Mouse (Mus musculus) forebrain, embryonic 16.5 days (tissue): ENCODE data around the gene A930002H24Rik. TPM values are rescaled to one million over a fixed set of nuclear protein-coding genes. Genes with fewer than 3 reads are reported as not detected.

Source experiments
- ATAC-seq: fragments of 200-750 bp; cut with Nextera tagmentation; 2 replicates; pipeline ENCODE4 v1.8.0; 2017; ENCODE audit warnings: mild to moderate bottlenecking, moderate library complexity
- H3K27ac ChIP-seq: fragments of 300-500 bp; sonication (generic); 2 replicates; pipeline ENCODE4 v1.5.1; 2014; ENCODE audit warnings: low read length, control low read depth
- H3K27me3 ChIP-seq: fragments of 300-500 bp; sonication (generic); replicated peaks from 2 replicates; pipeline ENCODE4 v1.6.1; 2014; ENCODE audit warnings: low read length; ENCODE audit not compliant: control insufficient read depth, insufficient read depth
- H3K36me3 ChIP-seq: fragments of 300-500 bp; sonication (generic); 2 replicates; pipeline ENCODE4 v1.6.1; 2014; ENCODE audit not compliant: control insufficient read depth, insufficient read depth
- H3K4me1 ChIP-seq: fragments of 300-500 bp; sonication (generic); replicated peaks from 2 replicates; pipeline ENCODE4 v1.6.1; 2014; ENCODE audit warnings: low read length; ENCODE audit not compliant: control insufficient read depth, insufficient read depth
- H3K4me2 ChIP-seq: fragments of 300-500 bp; sonication (generic); 2 replicates; pipeline ENCODE4 v1.6.1; 2014; ENCODE audit warnings: mild to moderate bottlenecking, low read length, control low read depth
- H3K4me3 ChIP-seq: fragments of 300-500 bp; sonication (generic); replicated peaks from 2 replicates; pipeline ENCODE4 v1.5.1; 2014; ENCODE audit warnings: mild to moderate bottlenecking, low read length, control low read depth
- H3K9ac ChIP-seq: fragments of 300-500 bp; sonication (generic); replicated peaks from 2 replicates; pipeline ENCODE4 v1.6.1; 2014; ENCODE audit warnings: low read depth, low read length, control low read depth
- H3K9me3 ChIP-seq: fragments of 300-500 bp; sonication (generic); 2 replicates; pipeline ENCODE4 v1.6.1; 2016; ENCODE audit warnings: low read length; ENCODE audit not compliant: control insufficient read depth
- WGBS: fragments of 180-500 bp; shearing (Covaris S2); extraction: QIAGEN DNeasy Blood & Tissue Kit; methylation state at CpG from one replicate; pipeline ENCODE4 v1.1.7; 2014; 5-methylcytosine and 5-hydroxymethylcytosine counted together
- polyA plus RNA-seq: library from polyadenylated mRNA; unstranded; fragments of >200 nt; fragmentation: Nextera tagmentation; extraction: Ambion mirVana; gene quantifications from 2 replicates; pipeline ENCODE4 v1.2.1, GENCODE M21; 2015

A930002H24Rik gene
- polyA plus RNA-seq, 1 experiment from 2014 or later: 2.8 TPM

DNA sequence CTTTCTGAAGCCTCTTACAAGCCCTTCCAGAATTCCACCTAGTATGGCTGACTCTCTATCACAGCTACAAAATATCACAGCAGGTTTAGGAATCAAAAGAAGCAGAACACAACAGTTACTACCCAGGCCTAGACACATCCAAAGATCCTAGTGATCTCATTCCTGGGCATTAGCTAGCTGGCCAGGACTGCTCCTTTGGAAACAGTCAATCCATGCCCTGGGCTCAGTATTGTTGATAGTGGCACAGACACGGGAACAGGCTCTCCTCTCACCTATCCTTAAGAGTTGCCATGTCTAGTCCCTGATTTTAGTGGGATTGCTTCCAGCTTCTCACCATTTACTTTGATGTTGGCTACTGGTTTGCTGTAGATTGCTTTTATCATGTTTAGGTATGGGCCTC is 21.4 kb downstream of the A930002H24Rik start:
- no peak for ATAC-seq
- no peaks in the 10 kb centered on the region for H3K27me3 ChIP-seq
- 0 out of 2 replicates have a peak, but pooled peaks cover 3% of the 10 kb centered on the region for H3K4me1 ChIP-seq
- H3K27ac ChIP-seq: no peak overlapping the region
- no peak overlapping the region for H3K9ac ChIP-seq
- WGBS: 89% methylated on average over 1 of the region's 1 CpGs
- no peaks in the 10 kb centered on the region for H3K36me3 ChIP-seq
- H3K4me3 ChIP-seq: no peak overlapping the region
- no peak overlapping the region for H3K4me2 ChIP-seq
- H3K9me3 ChIP-seq: no peaks in the 10 kb centered on the region

DNA sequence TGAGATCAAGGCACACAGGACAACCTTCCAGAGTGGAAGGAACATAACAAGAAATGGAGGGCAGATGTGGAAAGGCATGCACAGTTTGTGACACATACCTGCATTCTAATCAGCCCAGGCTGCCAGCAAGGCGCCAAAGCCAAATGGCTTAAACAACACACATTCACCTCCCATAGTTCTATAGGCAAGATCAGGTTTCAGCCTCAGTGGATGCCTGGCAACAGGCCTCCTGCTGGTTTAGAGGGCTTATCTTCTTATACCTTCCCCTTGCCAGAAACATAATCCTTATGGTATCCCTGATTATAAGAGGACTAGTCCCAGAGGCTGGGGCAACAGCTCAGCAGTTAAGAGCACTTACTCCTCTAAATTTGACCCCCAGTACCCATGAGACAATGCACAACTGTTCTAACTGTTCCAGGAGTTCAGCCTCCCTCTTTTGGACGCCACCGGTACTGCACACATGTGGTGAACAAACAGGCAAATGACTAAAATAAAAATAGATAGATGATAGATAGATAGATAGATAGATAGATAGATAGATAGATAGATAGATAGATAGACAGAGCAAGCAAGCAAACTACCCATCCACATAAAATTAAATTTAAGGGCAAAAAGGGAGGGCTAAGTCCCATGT is 23.8 kb downstream of the A930002H24Rik start:
- peaks cover 8% of the 10 kb centered on the region for H3K4me1 ChIP-seq
- no peak overlapping the region for H3K4me3 ChIP-seq
- 88% methylated on average over 3 of the region's 3 CpGs for WGBS
- no peak overlapping the region for H3K27ac ChIP-seq
- H3K27me3 ChIP-seq: no peaks in the 10 kb centered on the region
- no peak overlapping the region for H3K9ac ChIP-seq
- no peaks in the 10 kb centered on the region for H3K9me3 ChIP-seq
- ATAC-seq: no peak
- H3K36me3 ChIP-seq: no peaks in the 10 kb centered on the region
- H3K4me2 ChIP-seq: no peak overlapping the region

DNA sequence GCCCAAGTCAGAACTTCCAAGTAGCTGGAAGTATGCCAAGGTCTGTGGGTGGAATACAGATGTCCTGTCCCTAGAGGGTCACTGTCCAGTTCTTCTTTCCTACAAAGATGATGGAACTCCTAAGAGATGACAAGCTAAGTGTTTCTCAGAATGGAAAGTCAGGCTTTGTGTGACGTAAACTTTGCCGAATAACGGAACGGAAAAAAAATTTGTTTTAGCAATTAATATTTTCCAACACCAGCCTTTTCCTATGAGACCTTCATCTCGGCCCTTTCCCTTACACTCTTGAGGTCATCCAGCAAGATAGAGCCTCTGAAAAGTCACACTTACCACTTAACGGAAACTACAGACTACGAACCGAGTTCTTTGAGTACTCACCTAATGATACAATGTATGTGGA is 25.4 kb downstream of the A930002H24Rik start:
- Histone ChIP-seq H3K27ac (no peak overlapping the region), H3K4me2 (no peak overlapping the region), H3K36me3 (no peaks in the 10 kb centered on the region), H3K9me3 (no peaks in the 10 kb centered on the region), H3K27me3 (no peaks in the 10 kb centered on the region), H3K4me1 (peaks cover 8% of the 10 kb centered on the region), H3K9ac (no peak overlapping the region), H3K4me3 (no peak overlapping the region)
- ATAC-seq: no peak
- 97% methylated on average over 8 of the region's 8 CpGs for WGBS

- Histone ChIP-seq H3K4me3 (no peak overlapping the region), H3K4me1 (peaks cover 8% of the 10 kb centered on the region), H3K4me2 (peak overlapping the region; percentile 21; the same call in 1 of the 2 replicates), H3K36me3 (no peaks in the 10 kb centered on the region), H3K27ac (peak overlapping the region; percentile 74), H3K9ac (no peak overlapping the region), H3K9me3 (no peaks in the 10 kb centered on the region), H3K27me3 (no peaks in the 10 kb centered on the region)
- WGBS: 47% methylated on average over 8 of the region's 8 CpGs
- peak; percentile 89 for ATAC-seq
Observed at GRCm38 (mm10) chr17:63836641-63837040, 26.9 kb downstream of the A930002H24Rik start.

GRCm38 (mm10) chr17:63836223-63836622 is 27.4 kb downstream of the A930002H24Rik start:
- H3K9me3 ChIP-seq: no peaks in the 10 kb centered on the region
- peaks cover 8% of the 10 kb centered on the region for H3K4me1 ChIP-seq
- H3K27ac ChIP-seq: 0 out of 2 replicates have a peak overlapping the region, but pooled peaks have one; percentile 13
- H3K9ac ChIP-seq: no peak overlapping the region
- H3K27me3 ChIP-seq: no peaks in the 10 kb centered on the region
- peak; percentile 53 for ATAC-seq
- H3K4me3 ChIP-seq: no peak overlapping the region
- H3K4me2 ChIP-seq: no peak overlapping the region
- H3K36me3 ChIP-seq: no peaks in the 10 kb centered on the region
- WGBS: 44% methylated on average over 2 of the region's 2 CpGs

DNA sequence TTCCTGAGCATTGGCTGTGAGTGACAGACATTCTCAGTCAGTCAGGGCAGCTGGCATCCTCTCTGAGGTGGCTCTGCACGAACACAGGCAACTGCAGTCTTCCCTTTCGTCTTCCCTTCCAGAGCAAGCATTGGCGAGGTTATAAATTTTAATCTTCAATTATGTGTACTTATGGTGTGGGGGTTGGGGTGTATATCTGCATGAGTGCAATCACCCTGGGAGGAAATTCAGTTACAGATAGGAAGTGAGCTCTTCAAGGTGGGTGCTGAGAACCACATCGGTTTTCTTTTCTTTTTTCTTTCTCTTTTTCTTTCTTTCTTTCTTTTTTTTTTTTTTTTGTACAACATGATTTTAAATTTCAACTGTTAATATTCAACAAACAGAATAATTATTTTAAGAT is 32.0 kb downstream of the A930002H24Rik start:
- 67% methylated on average over 4 of the region's 4 CpGs for WGBS
- Histone ChIP-seq H3K4me2 (no peak overlapping the region), H3K36me3 (no peaks in the 10 kb centered on the region), H3K9ac (no peak overlapping the region), H3K4me3 (no peak overlapping the region), H3K4me1 (peaks cover under 1% of the 10 kb centered on the region), H3K27me3 (no peaks in the 10 kb centered on the region), H3K27ac (no peak overlapping the region), H3K9me3 (no peaks in the 10 kb centered on the region)
- ATAC-seq: no peak

GRCm38 (mm10) chr17:63828561-63829332 is 34.8 kb downstream of the A930002H24Rik start:
- H3K27ac ChIP-seq: no peak overlapping the region
- WGBS: 67% methylated on average over 5 of the region's 5 CpGs
- no peak overlapping the region for H3K9ac ChIP-seq
- H3K4me1 ChIP-seq: no peaks in the 10 kb centered on the region
- H3K4me2 ChIP-seq: no peak overlapping the region
- no peaks in the 10 kb centered on the region for H3K27me3 ChIP-seq
- H3K9me3 ChIP-seq: no peaks in the 10 kb centered on the region
- H3K4me3 ChIP-seq: no peak overlapping the region
- no peak for ATAC-seq
- no peaks in the 10 kb centered on the region for H3K36me3 ChIP-seq

- Histone ChIP-seq H3K36me3 (no peaks in the 10 kb centered on the region), H3K9ac (no peak overlapping the region), H3K27me3 (no peaks in the 10 kb centered on the region), H3K27ac (no peak overlapping the region), H3K4me1 (no peaks in the 10 kb centered on the region), H3K4me2 (no peak overlapping the region), H3K4me3 (no peak overlapping the region), H3K9me3 (no peaks in the 10 kb centered on the region)
- ATAC-seq: no peak
- WGBS: 92% methylated on average over 7 of the region's 7 CpGs
Observed at GRCm38 (mm10) chr17:63826767-63827166, 36.8 kb downstream of the A930002H24Rik start.

- Histone ChIP-seq H3K4me1 (no peaks in the 10 kb centered on the region), H3K27me3 (no peaks in the 10 kb centered on the region), H3K4me2 (no peak overlapping the region), H3K9me3 (no peaks in the 10 kb centered on the region), H3K27ac (no peak overlapping the region), H3K9ac (no peak overlapping the region), H3K36me3 (no peaks in the 10 kb centered on the region), H3K4me3 (no peak overlapping the region)
- ATAC-seq: no peak
- 92% methylated on average over 8 of the region's 8 CpGs for whole genome bisulfite sequencing
Observed at GRCm38 (mm10) chr17:63826196-63826595, 37.4 kb downstream of the A930002H24Rik start.
